Mouse (Mus musculus): ENCODE data around the gene Celf2.

Celf2 gene

DNA sequence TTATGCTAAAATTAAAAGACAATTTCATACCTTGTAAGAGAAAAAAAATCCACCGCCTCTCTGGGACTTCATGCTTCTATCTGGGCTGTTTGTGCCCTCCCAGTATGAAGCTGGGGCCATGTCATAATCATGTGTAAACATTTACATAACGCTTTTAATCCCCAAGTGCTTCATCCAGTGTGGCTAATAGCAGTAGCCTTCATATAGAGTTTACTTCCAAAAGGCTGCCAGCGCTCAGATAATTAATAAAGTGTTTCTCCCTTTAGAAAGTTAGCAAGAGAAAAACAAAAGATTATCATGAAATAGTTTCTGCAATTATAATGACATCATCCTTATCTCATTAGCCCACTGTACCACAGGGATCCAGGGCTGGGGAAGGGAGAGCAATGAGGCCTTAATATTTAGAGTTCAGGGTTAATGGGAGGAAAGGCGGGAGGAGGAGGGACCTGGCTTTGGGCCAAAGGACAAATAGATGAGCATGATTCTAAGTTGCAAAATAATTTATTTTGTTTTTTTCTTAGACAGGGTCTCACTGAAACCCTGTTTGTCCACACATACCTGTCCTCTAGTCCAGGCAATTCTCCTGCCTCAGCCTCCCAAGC lies 425.8 kb downstream of the Celf2 start:
- DNase-seq (ENCODE audit: low spot score in 2 of 2): no peak

DNA sequence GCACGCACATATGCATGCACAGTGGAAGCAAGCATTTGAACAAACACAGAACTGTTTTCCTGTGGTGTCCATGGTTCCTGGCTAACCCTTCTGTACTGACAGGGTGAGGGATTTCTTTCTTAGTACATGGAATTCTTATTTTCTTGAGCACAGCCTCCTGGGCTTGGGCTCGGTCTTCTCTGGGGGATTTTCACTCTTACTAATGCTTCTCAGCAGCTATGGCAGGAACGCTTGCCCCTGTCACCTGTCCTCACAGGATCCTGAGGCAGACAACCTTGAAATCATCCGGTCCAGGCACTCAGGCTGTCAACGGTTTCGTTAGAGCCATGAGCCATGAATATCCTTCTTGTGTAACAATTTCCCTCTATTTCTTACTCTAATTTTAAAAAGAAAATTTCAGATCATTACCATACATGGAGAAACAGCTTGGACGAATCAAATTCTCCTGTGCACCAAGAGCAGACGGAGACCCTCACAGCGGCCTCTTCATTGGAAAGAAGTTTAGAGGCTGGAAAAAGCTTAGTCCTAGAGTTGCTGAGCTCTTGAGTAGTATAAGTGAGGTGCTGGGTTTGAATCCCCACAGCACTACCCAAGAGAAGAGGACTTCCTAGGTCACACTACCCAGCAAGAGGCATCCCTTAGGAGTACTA lies 426.9 kb downstream of the Celf2 start:
- no peak for DNase-seq (ENCODE audit: low spot score in 2 of 2)

- no peak for DNase-seq (ENCODE audit: low spot score in 2 of 2)
These were observed 428.3 kb downstream of the Celf2 start for GRCm38 (mm10) chr2:7080794-7081783.

DNA sequence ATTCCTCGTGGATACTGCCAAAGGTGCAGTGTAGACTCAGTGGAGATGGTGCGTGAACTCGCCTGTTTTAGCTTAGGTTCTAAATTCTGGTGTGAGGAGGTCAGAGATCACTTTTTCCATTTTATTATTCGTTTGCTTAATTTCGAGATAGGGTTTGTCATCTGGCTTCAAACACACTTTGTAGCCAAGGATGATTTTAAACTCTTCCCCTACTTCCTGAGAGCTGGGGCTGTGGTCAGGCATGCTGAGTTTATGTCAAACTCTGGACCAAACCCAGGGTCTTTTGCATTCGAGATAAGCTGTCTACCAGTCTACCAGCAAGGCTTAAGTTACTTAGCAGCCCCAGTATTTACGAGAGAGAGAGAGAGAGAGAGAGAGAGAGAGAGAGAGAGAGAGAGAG lies 429.3 kb downstream of the Celf2 start:
- DNase-seq (ENCODE audit: low spot score in 2 of 2): no peak

DNA sequence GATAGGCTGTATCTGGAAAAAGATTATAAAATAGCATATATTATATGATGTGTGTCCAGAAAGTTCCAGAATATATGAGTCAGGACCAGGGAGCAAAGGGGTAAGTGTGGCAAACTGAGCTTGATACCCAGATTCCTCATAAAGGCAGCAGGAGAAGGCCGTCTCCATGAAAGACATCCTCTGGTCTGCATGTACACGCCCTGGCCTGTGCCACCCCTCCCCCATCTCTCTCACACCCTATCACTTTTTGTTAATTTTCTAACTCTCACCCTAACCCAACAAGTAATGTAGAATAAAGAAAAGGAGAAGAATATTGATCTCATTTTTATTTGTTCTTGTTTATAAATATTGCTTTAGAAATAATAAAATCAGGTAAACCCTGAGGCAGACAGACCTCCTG lies 430.0 kb downstream of the Celf2 start:
- DNase-seq (ENCODE audit: low spot score in 2 of 2): no peak

GRCm38 (mm10) chr2:7073730-7074129 lies 435.6 kb downstream of the Celf2 start:
- DNase-seq (ENCODE audit: low spot score in 2 of 2): no peak

DNA sequence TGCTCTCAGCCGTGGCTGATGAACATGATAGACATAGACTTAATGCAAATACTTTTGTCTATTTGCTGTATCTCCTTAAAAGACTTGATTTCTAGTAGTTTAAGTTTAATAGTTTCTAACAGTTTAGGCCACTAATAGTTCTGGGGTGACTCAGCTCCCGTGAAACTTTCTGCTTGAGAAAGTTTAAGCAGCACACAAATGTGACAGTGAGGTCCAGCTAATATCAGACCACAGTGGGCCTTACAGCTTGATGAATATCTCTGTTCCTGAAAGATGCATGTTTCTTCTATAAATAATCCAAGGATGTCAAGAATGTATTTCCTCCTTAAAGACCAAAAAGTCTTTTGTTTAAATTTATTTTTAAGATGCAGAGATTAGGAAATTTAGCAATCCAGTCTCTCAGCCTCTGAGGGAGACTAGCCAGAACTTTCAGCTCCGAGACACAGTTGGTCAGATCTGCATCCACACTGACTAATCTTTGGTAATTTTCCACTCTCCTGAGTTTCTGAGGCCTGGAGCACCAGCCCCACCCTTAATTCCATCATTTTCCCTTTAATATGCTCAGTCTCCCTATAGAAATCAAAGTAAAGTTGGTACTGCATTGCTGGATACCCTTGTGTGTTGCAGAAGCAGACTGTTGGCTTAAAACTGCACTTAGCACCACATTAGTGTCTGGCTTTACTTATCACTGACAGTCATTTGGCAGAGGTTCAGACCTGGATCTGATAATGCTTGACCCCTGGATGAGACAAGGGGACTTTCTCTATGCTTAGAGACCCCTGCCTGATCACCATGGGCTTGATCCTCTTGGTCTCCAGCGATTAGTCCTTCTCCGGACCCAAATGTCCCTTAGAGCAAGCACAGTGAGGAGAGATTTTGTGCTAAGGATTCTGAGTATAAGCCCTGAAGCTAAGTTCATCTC lies 436.8 kb downstream of the Celf2 start:
- DNase-seq (ENCODE audit: low spot score in 2 of 2): no peak

- DNase-seq (ENCODE audit: low spot score in 2 of 2): no peak
These were observed 439.9 kb downstream of the Celf2 start for GRCm38 (mm10) chr2:7069458-7069857.

- DNase-seq (ENCODE audit: low spot score in 2 of 2): no peak
These were observed 441.1 kb downstream of the Celf2 start for GRCm38 (mm10) chr2:7068281-7068680.

DNA sequence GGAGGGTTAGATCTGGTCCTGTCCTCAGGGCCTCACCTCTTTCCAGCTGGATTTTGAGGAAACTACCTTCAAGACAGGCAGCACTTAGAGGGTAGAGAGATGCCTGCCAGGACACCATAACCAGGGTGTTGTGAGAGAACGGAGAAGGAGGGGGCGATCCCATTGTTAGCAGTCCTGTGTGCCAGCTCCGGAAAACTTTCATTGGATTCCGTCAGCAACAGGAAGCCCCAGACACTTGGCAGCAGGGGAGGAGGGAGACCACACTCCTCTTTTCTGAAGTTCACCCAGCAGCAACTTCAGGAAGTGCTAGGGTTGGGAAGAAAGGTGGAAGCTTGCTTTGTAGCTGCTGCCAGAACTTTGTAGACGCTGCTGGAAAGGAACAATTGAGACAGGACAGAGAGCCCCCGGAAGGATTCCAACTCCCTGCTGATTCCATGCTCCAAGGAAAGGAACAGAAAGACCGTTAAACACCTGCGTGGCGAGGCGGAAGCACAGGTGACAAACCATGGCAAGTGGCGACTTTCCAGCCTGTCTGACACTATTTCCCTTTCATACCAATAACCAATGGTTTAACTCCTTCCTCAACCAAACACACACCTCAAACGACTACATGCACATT lies 445.7 kb downstream of the Celf2 start:
- no peak for DNase-seq (ENCODE audit: low spot score in 2 of 2)

DNA sequence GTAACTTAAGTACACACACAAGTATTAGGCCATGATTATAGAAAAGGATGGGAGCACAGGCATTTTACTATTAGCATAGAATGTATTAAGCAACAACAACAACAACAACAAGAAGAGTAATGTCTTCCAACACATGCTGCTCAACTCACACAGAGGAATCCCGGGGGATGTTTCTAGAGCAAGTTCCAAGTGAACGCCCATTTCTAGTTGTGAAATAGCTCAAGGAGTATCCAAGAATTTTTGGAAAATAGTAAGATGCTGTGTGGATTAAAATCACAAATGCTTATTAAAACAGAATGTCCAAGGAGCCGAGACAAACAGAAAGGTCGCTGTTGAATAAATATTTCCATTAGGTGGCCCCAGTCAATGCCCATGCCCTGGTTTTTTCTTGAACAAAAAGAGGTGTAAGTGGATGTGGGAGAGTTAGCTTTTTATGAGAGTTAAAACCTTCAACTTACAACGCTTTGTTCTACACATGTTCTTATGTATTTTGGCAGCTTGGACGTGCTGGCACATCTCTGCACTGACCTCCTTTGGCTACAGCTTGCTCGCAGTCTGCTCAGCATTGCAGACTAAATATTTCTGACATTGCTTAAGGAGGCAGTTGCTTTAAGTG lies 448.8 kb downstream of the Celf2 start:
- DNase-seq (ENCODE audit: low spot score in 2 of 2): no peak

GRCm38 (mm10) chr2:7056401-7056800 lies 453.0 kb downstream of the Celf2 start:
- no peak for DNase-seq (ENCODE audit: low spot score in 2 of 2)

GRCm38 (mm10) chr2:7055958-7056357 lies 453.4 kb downstream of the Celf2 start:
- no peak for DNase-seq (ENCODE audit: low spot score in 2 of 2)

GRCm38 (mm10) chr2:7051090-7051489 lies 458.3 kb downstream of the Celf2 start:
- no peak for DNase-seq (ENCODE audit: low spot score in 2 of 2)

GRCm38 (mm10) chr2:7046155-7046554 lies 463.2 kb downstream of the Celf2 start:
- DNase-seq (ENCODE audit: low spot score in 2 of 2): no peak

GRCm38 (mm10) chr2:7045531-7045930 lies 463.8 kb downstream of the Celf2 start:
- DNase-seq (ENCODE audit: low spot score in 2 of 2): no peak

DNA sequence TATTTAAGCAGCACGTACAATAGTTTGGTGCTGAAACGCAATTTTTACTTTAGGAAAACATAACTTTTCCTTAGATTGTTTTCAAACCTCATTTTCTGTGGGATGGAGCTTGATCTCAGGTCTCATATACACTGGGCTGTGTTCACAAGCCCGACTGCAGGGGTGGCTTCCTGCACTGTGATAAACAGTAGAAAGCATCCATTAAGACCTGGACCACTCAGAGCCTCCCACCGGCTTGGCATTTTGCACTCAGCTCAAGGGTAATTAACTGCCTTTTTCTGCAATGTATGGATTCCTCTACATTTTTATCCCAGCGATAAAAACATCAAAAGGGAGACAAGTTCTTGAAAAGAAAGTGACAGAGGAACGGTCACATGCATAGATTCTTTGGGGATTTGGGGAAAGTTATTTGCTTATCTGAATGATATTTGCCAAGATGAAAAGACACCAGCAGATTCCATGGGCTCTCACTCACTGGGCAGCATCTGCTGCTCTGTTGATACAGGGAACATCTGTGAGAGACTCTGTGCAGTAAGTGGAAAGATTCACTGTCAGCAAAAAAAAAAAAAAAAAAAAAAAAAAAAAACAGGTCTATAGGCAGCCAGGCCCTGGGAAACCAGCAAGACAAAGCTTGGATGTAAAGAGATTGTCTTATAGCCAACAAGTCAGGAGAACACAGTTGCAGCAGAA lies 465.4 kb downstream of the Celf2 start:
- DNase-seq (ENCODE audit: low spot score in 2 of 2): no peak

- DNase-seq (ENCODE audit: low spot score in 2 of 2): no peak
These were observed 468.4 kb downstream of the Celf2 start for GRCm38 (mm10) chr2:7040940-7041339.

DNA sequence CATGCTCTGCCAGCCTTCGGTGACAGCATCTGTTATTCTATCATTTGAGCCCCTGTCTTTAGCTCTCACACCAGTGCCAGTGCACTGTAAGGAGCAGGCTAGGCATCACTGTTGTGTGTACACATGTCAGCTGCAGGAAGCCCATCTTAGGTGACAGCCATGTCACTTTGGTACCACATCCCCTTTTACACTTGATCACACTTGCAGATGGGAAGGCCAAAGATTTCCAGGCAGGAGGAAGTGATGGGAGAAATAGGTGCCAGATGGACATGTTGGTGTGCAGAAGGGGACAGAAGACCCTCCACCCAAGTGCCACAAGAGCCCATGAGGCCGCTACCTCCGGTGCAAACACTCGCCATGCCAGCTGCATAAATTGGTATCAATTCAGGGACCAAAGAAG lies 470.4 kb downstream of the Celf2 start:
- DNase-seq (ENCODE audit: low spot score in 2 of 2): no peak

DNA sequence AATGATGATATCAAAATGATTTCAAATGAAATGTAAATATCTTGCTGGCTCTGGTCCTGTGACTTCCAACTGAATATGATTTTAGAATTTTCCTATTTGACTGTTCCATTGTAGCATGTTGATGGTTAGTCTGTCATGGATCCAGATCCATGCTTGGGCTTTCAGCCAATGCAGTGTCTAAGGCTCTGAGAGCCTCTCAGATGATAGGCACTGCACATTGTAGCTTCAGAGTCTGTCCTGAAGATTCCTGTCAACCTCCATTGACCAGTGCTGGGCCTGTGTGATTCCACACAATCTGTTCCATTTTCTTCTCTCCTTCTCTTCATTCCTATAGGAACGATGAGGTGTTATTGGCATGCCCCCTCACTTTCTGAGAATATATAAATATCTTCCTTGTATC lies 478.0 kb downstream of the Celf2 start:
- no peak for DNase-seq (ENCODE audit: low spot score in 2 of 2)
